In genomic region chr2:147012141-147012622, GRCm38 (mm10) we compare ENCODE assay signal across 8 mouse cellular contexts. TPM values are rescaled to one million over a fixed set of nuclear protein-coding genes. Genes with fewer than 3 reads are reported as not detected.
A peak's percentile ranks its signal among the peaks of the same experiment; 100 is the strongest.
DNase-seq lines count a peak whose midpoint lies in the region; ATAC-seq and TF ChIP-seq lines count a peak whose summit lies in the region.

No protein-coding gene starts in this region.

- intact Hi-C loops in heart, adult 2 months (cut with DNase I): loop anchor here (10.0 kb wide), 1 partner anchor 157 kb away; the partner anchor contains the start of gene Kiz

- H3K9ac ChIP-seq in heart, adult 2 months (ENCODE audit: low read depth, low read length): peak overlapping the region; percentile 20
- peak overlapping the region; percentile 83 for H3K9ac ChIP-seq in hindbrain, postnatal 0 days (replicated peaks; ENCODE audit: low read length)
- H3K9ac ChIP-seq in midbrain, embryonic 12.5 days (replicated peaks): peak overlapping the region; percentile 85

- TF ChIP-seq CTCF in heart, adult 2 months (IDR thresholded peaks at IDR 0.05): no peak
- no peak for TF ChIP-seq CTCF in C2C12 (IDR thresholded peaks at IDR 0.05; ENCODE audit: control insufficient read depth, insufficient read depth, insufficient read length)
- TF ChIP-seq CTCF in hindbrain, postnatal 0 days (IDR thresholded peaks at IDR 0.05; ENCODE audit: low read depth): no peak

- WGBS in heart, adult 2 months: 21% methylated on average over 7 of the region's 7 CpGs
- 62% methylated on average over 7 of the region's 7 CpGs for WGBS in embryonic facial prominence, embryonic 10.5 days
- WGBS in hindbrain, postnatal 0 days: 35% methylated on average over 7 of the region's 7 CpGs
- WGBS in midbrain, embryonic 12.5 days: 51% methylated on average over 7 of the region's 7 CpGs

- peak overlapping the region; percentile 96 for H3K4me3 ChIP-seq in heart, adult 2 months
- peak overlapping the region; percentile 80 for H3K4me3 ChIP-seq in C2C12 (ENCODE audit: insufficient read depth, poor library complexity, severe bottlenecking)
- H3K4me3 ChIP-seq in embryonic facial prominence, embryonic 10.5 days: peak overlapping the region; percentile 88
- H3K4me3 ChIP-seq in hindbrain, postnatal 0 days (ENCODE audit: low read length): peak overlapping the region; percentile 95
- H3K4me3 ChIP-seq in midbrain, embryonic 12.5 days: peak overlapping the region; percentile 89

- TF ChIP-seq EP300 in heart, adult 2 months (IDR thresholded peaks at IDR 0.05; ENCODE audit: insufficient read depth, low read depth, low read length): no peak

- H3K79me3 ChIP-seq in C2C12 (ENCODE audit: low read depth): peaks cover 36% of the 10 kb centered on the region

- no peak for ATAC-seq in hindbrain, postnatal 0 days
- no peak for ATAC-seq in midbrain, embryonic 12.5 days (ENCODE audit: low FRiP score, low read depth)

- H3K36me3 ChIP-seq in heart, adult 2 months (ENCODE audit: control insufficient read depth, insufficient read depth, low read length): peaks cover 2% of the 10 kb centered on the region
- peaks cover 17% of the 10 kb centered on the region for H3K36me3 ChIP-seq in C2C12 (ENCODE audit: control insufficient read depth, insufficient read depth)
- H3K36me3 ChIP-seq in embryonic facial prominence, embryonic 10.5 days (replicated peaks): peaks cover 24% of the 10 kb centered on the region
- no peaks in the 10 kb centered on the region for H3K36me3 ChIP-seq in hindbrain, postnatal 0 days (ENCODE audit: insufficient read depth, low read length)
- H3K36me3 ChIP-seq in midbrain, embryonic 12.5 days: no peaks in the 10 kb centered on the region; the same call in 1 of the 2 replicates

- H3K4me1 ChIP-seq in heart, adult 2 months (ENCODE audit: control insufficient read depth, insufficient read depth, low read length): peaks cover 3% of the 10 kb centered on the region
- H3K4me1 ChIP-seq in embryonic facial prominence, embryonic 10.5 days: peaks cover 21% of the 10 kb centered on the region
- peaks cover 14% of the 10 kb centered on the region; the same call in 1 of the 2 replicates for H3K4me1 ChIP-seq in hindbrain, postnatal 0 days (ENCODE audit: insufficient read depth, low read length)
- H3K4me1 ChIP-seq in midbrain, embryonic 12.5 days: peaks cover 26% of the 10 kb centered on the region

- TF ChIP-seq POLR2A in heart, adult 2 months (IDR thresholded peaks at IDR 0.05; ENCODE audit: insufficient read depth, low read depth, low read length): no peak

- peaks cover 2% of the 10 kb centered on the region; the same call in 1 of the 2 replicates for H3K79me2 ChIP-seq in heart, adult 2 months (replicated peaks; ENCODE audit: control insufficient read depth, insufficient read depth, low read length)
- peaks cover 49% of the 10 kb centered on the region for H3K79me2 ChIP-seq in C2C12 (ENCODE audit: control insufficient read depth, insufficient read depth)

- peak overlapping the region; percentile 79 for H3K4me2 ChIP-seq in hindbrain, postnatal 0 days (ENCODE audit: low read depth, low read length)
- peak overlapping the region; percentile 63 for H3K4me2 ChIP-seq in midbrain, embryonic 12.5 days (replicated peaks)

- no peaks in the 10 kb centered on the region for H3K27me3 ChIP-seq in heart, adult 2 months (ENCODE audit: control insufficient read depth, insufficient read depth, low read length)
- no peaks in the 10 kb centered on the region for H3K27me3 ChIP-seq in C2C12 (ENCODE audit: control insufficient read depth, insufficient read depth, insufficient read length)
- no peaks in the 10 kb centered on the region for H3K27me3 ChIP-seq in embryonic facial prominence, embryonic 10.5 days (replicated peaks; ENCODE audit: low read depth, poor library complexity, severe bottlenecking)
- H3K27me3 ChIP-seq in hindbrain, postnatal 0 days (ENCODE audit: insufficient read depth, low read length): no peaks in the 10 kb centered on the region
- H3K27me3 ChIP-seq in midbrain, embryonic 12.5 days: no peaks in the 10 kb centered on the region

- peak overlapping the region; percentile 72 for H3ac ChIP-seq in C2C12 (ENCODE audit: control insufficient read depth, insufficient read length, low read depth)

- H3K9me3 ChIP-seq in embryonic facial prominence, embryonic 10.5 days: no peaks in the 10 kb centered on the region
- no peaks in the 10 kb centered on the region for H3K9me3 ChIP-seq in hindbrain, postnatal 0 days (ENCODE audit: low read length)
- H3K9me3 ChIP-seq in midbrain, embryonic 12.5 days: no peaks in the 10 kb centered on the region

- no peak for DNase-seq in heart, adult 2 months
- no peak for DNase-seq in heart, adult 8-10 months (ENCODE audit: low spot score)
- no peak for DNase-seq in embryonic facial prominence, embryonic 10.5 days (ENCODE audit: low spot score)
- no peak for DNase-seq in hindbrain, postnatal 0 days (ENCODE audit: low spot score)
- no peak for DNase-seq in MN1 (ENCODE audit: low spot score)
- no peak for DNase-seq in T-cell, adult 2 months (ENCODE audit: low spot score)

- H3K27ac ChIP-seq in heart, adult 2 months: peak overlapping the region; percentile 96
- H3K27ac ChIP-seq in embryonic facial prominence, embryonic 10.5 days (replicated peaks): peak overlapping the region; percentile 98
- H3K27ac ChIP-seq in hindbrain, postnatal 0 days: peak overlapping the region; percentile 98
- H3K27ac ChIP-seq in midbrain, embryonic 12.5 days (replicated peaks): peak overlapping the region; percentile 98

TF ChIP-seq in C2C12, 6 proteins besides CTCF, POLR2A, EP300 and RAD21:
- TF ChIP-seq MAX (IDR thresholded peaks at IDR 0.05) (no peak), MYOG (IDR thresholded peaks at IDR 0.05; ENCODE audit: control insufficient read depth, extremely low read depth, insufficient read length) (no peak), MYOD1 (IDR thresholded peaks at IDR 0.05; ENCODE audit: control insufficient read depth, insufficient read length, low read depth) (no peak), FOSL1 (IDR thresholded peaks at IDR 0.05; ENCODE audit: insufficient read depth, low read length, poor library complexity, severe bottlenecking) (no peak), USF1 (IDR thresholded peaks at IDR 0.05; ENCODE audit: low read depth) (no peak), CEBPB (IDR thresholded peaks at IDR 0.05; ENCODE audit: low read depth) (peak; percentile 41)

RNA-seq across cellular contexts. Expression of gene Xrn2, which starts 0.6 kb away (rescaled TPM):
- 10 to 100 TPM; 21.6 to 22.1 TPM for total RNA-seq in heart, adult 2 months (2021)
- 11.1 and 22.2 TPM in 2 replicates for polyA plus RNA-seq in heart, adult 2 months (2012; rRNA removed)
- 10 to 100 TPM; 20.7 to 28.7 (median 25.9) TPM for total RNA-seq in heart, adult 8-10 months (2022)
- polyA plus RNA-seq in C2C12 (2012; fragmentation: generic; extraction: Trizol): 46.2 TPM
- 89.4 and 89.7 TPM in 2 replicates for polyA plus RNA-seq in embryonic facial prominence, embryonic 10.5 days (2016; fragmentation: Nextera tagmentation; extraction: Ambion mirVana)
- total RNA-seq in hindbrain, postnatal 0 days (2014; rRNA removed): 40.3 and 41.3 TPM in 2 replicates
- 57.9 and 60.8 TPM in 2 replicates for polyA plus RNA-seq in hindbrain, postnatal 0 days (2015; fragmentation: Nextera tagmentation; extraction: Ambion mirVana)
- polyA plus RNA-seq in midbrain, embryonic 12.5 days (2016; fragmentation: Nextera tagmentation; extraction: Ambion mirVana): 91.3 and 92.7 TPM in 2 replicates

Comparison
In these comparisons a context has a peak if more than half of its experiments do, and no peak if none do; other contexts are left out.
1. H3K9ac ChIP-seq: peak in every context shown above with its lines; median percentile 85 in midbrain, embryonic 12.5 days; 83 in hindbrain, postnatal 0 days; 20 in heart, adult 2 months.